Mouse (Mus musculus) natural killer cell, adult 2 months (primary cell): ENCODE data around the gene Zfp286.

Experiments used
- DNase-seq, 2 experiments: peaks; one replicate each; pipeline ENCODE4 v3.0.0; 2022; ENCODE audit warnings: low spot score in 2 of 2

Zfp286 gene

DNA sequence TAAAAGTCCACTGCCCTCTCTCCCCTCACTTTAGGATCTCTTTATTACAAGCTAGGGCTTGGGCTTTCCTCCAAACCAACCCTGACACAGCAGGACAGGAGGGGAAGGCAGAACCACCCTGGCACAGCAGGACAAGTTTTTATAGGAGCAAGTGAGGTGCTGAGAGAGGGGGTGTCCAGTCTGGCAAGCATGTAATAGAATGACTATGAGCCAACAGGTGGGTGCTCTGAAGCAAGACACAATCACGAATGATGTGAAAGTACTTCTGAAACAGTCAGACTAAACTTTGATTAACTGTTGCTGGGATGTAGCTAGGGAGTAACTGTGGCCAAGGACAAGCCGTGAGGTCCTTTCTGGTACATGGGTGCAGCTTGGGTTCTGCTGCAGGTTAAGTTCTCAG lies 83.1 kb downstream of the Zfp286 start:
- DNase-seq: no peak
